Mouse (Mus musculus) ovary, postnatal 14 days (tissue): Measurements from ENCODE around the gene BC100530.
"Not testable (repeated sequence)": the region's sequence is repeated elsewhere in the genome, so short reads cannot be mapped to it uniquely, and the experiment has no call there.

ENCODE experiments used
- DNase-seq: peaks from one replicate; pipeline ENCODE4 v3.0.0; 2022; ENCODE audit warnings: low spot score

Gene BC100530

DNA sequence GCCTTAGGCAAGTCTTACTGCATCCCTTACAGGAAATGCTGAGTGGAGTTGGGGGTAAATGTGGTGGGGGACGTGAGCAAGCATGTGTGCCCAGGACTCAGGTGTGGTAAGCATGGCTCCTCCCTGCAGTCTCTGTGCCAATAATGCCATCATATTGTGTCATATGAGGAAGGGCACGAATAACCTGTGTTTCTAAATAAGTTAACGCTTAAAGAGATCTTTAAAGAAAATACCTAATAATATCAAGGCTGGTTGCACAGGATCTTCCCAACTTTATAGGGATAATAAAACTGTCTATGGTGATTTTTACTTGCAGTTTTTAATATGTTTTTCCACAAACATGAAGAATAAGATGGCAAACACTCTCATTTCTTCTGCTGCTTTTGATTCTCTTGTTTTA lies at the start of gene BC100530:
Gene BC100530, minus strand, starts transcription at position 101 of the 400 bp plus-strand sequence.
- not testable (repeated sequence) for DNase-seq

DNA sequence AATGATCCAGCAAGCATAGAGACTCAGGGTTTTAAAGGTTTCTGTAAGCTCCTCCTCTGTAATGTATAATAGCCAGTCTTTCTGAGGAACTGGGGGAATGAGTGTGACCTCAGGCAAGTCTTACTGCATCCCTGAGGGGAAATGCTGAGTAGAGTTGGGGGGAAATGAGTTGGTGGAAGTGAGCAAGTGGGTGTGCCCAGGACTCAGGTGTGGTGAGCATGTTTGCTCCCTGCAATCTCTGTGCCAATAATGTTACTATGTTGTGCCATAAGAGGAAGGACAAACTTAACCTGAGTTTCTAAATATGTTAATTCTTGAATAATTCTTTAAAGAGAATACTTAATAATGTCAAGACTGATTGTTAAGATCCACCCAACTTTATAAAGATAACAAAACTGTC lies 40.8 kb upstream of the BC100530 start, which contains the start of gene Stfa2:
Gene Stfa2, minus strand, starts transcription at position 101 of the 400 bp plus-strand sequence.
- no peak for DNase-seq

DNA sequence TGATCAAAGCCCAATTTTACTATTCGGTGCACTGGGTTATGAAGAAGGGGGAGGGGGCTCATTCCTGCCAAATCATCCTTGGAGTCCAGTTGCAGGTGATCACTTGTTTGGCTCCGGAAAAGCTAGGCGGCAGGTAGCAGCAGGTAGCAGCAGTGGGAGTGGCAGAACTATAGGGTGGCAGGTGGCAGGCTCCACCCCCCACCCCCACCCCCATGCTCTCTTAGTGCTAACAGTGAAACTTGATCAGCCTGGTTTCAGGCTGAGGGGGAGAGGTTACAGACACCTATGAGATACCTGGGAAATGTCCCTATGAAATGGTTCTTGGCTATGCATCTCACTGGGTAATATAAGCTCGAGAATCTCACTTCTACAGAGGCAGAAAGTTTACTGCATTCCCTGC lies 21.5 kb upstream of the BC100530 start:
- no peak for DNase-seq

DNA sequence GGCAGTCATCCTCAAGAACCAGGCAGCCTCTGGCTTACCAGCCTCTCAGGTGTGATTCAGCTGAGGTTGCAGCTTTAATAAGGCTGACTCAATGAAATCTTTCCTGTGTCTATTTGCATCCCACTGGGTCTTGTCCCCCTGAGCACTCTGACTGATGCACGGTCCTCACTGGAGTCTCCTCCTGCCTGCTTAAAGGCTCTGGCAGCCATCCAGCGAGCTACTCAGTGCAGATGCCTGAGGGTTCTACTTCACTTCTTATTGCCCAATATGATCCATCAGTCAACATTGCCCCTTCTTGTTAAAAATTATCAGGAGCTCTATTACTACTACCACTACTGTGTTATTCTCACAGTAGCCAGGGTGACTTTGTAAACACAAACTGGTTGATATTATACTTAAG lies 30.4 kb downstream of the BC100530 start:
- DNase-seq: no peak

DNA sequence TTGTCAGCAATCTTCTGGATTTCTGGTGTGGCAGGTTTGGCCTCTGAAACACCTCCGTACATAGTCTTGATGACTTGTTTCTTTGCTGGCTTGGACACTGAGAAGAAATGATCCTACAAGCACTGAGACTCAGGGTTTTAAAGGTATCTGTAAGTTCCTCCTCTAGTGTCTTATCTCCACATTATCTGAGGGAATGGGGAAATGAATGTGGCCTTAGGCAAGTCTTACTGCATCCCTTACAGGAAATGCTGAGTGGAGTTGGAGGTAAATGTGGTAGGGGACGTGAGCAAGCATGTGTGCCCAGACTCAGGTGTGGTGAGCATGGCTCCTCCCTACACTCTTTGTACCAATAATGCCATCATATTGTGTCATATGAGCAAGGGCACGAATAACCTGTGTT lies 33.3 kb downstream of the BC100530 start, which contains the start of gene BC117090:
Gene BC117090, minus strand, starts transcription at position 101 of the 400 bp plus-strand sequence.
- DNase-seq: no peak

DNA sequence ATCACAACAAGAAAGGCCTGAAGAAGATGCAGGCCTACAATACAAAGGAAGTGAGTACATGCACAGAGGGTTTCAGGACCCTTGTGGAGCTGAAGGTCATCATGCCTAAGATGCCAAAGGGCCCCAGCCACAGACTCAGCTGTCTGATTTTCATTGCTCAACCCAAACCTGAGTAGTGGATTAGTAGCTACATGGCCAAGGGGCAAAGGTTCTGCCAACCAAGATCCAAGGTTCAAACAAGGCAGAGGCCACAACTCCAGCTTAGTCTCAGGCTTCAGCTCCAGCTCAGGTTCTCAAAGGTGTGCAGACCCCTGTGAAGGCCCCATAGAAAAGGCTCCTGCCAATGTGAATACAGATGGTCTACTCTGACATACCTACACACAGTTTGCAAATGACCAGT lies 48.3 kb downstream of the BC100530 start:
- no peak for DNase-seq

DNA sequence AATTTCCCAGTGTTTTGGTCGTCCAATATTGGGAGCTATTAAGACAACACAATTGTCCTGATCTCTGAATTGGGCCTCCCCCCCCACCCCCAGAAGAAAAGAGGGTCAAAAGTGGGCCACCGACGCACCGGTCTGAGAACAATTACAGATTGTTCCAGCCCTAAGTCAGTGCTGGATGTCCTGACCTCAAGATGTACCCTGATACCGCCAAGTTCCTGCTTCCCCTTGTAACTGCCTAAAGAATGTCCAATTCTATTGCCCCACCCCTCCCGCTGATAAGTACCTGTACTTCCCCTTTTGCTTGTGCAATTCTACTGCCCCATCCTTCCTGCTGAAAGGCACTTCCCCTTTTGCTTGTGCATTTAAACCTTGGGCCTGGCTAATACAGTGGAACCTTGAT lies 51.4 kb downstream of the BC100530 start:
- DNase-seq: not testable (repeated sequence)
